Mouse (Mus musculus): ENCODE measurements at regions not wholly inside any gene's neighbourhood (a gene's known extent, or its start where the extent isn't known, plus 50 kb on each side); places are given as distances from the start of the nearest gene placed in this dataset.

GRCm38 (mm10) chr13:72803374-72803773, 174.8 kb downstream of the Irx2 start:
- DNase-seq (ENCODE audit: low spot score in 2 of 2): no peak

DNA sequence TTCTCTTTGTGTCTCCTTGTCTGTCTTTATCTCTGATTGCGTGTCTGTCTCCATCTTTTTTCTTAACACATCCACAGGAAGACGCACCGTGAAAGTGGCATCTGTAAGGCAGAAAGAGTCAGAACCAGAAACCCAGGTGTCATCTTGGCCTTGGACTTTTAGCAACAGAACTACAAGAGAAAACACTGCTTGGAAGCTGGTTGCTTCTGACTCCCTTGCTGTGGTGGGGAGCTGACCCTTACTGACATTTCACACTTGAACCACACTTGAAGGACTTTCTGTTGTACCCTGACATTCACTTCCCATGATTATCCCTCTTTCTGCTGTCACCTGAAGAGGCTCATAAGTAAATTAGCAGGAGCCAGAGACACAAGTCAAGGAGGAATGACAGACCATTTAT, 180.6 kb downstream of the Irx2 start:
- DNase-seq (ENCODE audit: low spot score in 2 of 2): no peak

DNA sequence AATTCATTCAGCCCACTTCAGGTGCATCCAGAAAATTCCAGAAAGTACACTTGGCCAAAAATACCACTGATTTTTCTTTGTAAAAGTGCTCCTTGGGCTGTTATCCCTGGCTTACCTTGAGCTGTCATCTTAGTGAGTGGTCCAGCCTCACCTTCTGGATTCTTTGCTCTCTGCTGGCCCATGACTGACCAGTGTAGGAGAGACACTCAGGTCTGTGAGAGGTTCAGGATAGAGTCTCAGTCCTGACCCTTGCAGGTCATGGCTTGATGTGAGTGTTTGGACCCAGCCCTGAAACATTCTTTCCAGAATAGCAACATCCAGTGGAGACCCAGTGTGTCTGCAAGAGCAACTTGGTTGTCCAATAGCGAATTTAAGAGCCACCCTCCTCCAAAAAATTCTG, 182.0 kb downstream of the Irx2 start:
- DNase-seq (ENCODE audit: low spot score in 2 of 2): no peak

GRCm38 (mm10) chr13:72814616-72815015, 186.0 kb downstream of the Irx2 start:
- no peak for DNase-seq (ENCODE audit: low spot score in 2 of 2)

- DNase-seq (ENCODE audit: low spot score in 2 of 2): no peak
These were observed 186.8 kb downstream of the Irx2 start for GRCm38 (mm10) chr13:72815236-72815932.

DNA sequence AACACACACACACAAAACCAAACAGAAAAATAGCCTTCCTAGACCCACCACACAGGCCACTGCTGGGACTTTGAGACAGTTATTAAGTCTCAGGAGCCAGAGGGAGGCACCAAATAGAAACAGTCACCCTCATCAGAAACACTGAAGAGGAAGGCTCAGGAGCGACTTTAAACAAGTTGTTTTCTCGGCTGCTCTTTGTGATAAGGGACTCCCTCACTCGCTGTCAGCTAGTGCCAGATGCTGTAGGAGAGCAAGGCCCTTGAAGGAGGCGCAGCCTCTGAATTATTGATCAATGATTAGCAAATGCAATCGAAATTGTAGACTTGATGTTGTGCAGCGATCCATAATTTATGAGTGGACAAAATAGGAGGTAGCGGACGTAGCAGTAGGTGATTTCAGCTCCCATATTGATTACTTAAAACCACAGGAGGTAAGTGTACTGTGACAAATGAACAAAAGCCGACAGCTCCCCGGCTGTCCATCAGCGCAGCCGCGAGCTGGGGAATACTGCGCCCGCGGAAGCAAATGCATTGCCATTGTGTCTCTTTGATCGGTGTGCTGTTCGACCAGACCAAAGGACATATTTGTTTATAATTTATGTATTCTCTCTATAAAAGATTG, 187.4 kb downstream of the Irx2 start:
- no peak for DNase-seq (ENCODE audit: low spot score in 2 of 2)

DNA sequence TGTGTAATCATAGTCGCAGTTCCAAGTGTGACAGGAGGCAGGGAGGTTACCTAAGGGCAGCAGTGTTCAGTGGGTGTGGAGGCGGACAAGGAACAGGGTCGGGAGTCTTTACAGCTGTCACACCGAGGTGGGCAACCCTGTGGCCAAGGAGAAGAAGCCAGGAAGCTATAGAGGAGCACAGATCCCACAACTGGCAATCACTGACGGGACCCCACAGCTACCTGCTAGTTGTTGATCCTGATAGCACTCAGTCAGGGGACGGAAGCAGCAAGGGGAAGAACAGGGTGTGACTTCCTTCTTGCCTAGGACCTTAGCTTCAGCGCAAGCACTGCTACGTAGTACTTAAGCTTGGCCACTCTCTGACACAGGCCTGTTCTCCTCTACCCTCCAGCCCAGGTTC, 188.2 kb downstream of the Irx2 start:
- no peak for DNase-seq (ENCODE audit: low spot score in 2 of 2)

GRCm38 (mm10) chr13:72817521-72817920, 188.9 kb downstream of the Irx2 start:
- DNase-seq (ENCODE audit: low spot score in 2 of 2): no peak

- no peak for DNase-seq (ENCODE audit: low spot score in 2 of 2)
These were observed 189.3 kb downstream of the Irx2 start for GRCm38 (mm10) chr13:72817930-72818329.

- DNase-seq (ENCODE audit: low spot score in 2 of 2): no peak
These were observed 198.0 kb downstream of the Irx2 start for GRCm38 (mm10) chr13:72826613-72827012.

DNA sequence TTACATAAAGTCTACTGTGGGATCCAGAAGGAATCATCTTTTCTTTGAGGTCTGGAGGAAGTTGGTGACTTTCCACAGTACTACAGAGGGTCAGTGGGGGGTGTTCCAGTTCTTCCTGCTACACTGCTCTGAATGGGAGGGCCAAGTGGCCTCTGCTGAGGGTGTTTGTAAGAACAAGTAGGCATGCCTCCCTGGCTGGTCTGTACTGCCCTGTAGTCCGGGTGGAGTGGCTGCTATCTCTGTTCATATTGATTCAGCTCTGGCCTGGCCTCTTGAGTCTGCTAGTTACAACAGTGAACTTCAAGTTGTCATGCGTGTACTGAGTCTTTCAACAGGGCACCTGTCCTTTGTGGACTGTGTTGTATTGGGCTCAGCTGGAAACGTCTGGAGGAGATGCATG, 200.7 kb downstream of the Irx2 start:
- DNase-seq (ENCODE audit: low spot score in 2 of 2): no peak

- no peak for DNase-seq (ENCODE audit: low spot score in 2 of 2)
These were observed 204.7 kb downstream of the Irx2 start for GRCm38 (mm10) chr13:72833326-72833725.

- DNase-seq (ENCODE audit: low spot score in 2 of 2): no peak
These were observed 208.4 kb downstream of the Irx2 start for GRCm38 (mm10) chr13:72837016-72837415.

GRCm38 (mm10) chr13:72848097-72848496, 219.5 kb downstream of the Irx2 start:
- no peak for DNase-seq (ENCODE audit: low spot score in 2 of 2)

- no peak for DNase-seq (ENCODE audit: low spot score in 2 of 2)
These were observed 221.2 kb downstream of the Irx2 start for GRCm38 (mm10) chr13:72849841-72850240.

- no peak for DNase-seq (ENCODE audit: low spot score in 2 of 2)
These were observed 224.3 kb downstream of the Irx2 start for GRCm38 (mm10) chr13:72852896-72853295.

GRCm38 (mm10) chr13:72875921-72876320, 247.3 kb downstream of the Irx2 start:
- no peak for DNase-seq (ENCODE audit: low spot score in 2 of 2)

GRCm38 (mm10) chr13:72894982-72895381, 266.4 kb downstream of the Irx2 start:
- no peak for DNase-seq (ENCODE audit: low spot score in 2 of 2)

GRCm38 (mm10) chr13:72902576-72902975, 274.0 kb downstream of the Irx2 start:
- no peak for DNase-seq (ENCODE audit: low spot score in 2 of 2)

GRCm38 (mm10) chr13:72918895-72919294, 290.3 kb downstream of the Irx2 start:
- no peak for DNase-seq (ENCODE audit: low spot score in 2 of 2)

DNA sequence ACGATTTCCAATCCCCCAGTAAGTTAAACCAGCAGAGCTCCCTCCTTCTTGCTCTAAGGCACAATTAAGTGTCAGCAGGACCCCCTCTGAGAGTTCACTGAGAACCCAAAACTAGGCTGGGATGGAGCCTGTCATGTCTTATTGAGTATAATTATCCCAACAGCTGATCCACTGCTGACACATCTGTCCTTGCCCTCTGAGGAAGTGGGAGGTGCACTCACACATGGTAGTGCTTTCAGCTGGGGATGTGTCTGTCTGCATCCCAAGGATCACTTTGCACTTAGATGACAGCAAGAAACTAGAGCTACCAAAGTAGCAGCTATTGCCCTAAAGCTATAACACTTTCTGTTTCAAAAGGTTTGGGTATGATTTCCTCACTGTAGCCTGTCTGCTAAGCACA, 291.7 kb downstream of the Irx2 start:
- no peak for DNase-seq (ENCODE audit: low spot score in 2 of 2)

GRCm38 (mm10) chr13:72924560-72925135, 296.0 kb downstream of the Irx2 start:
- DNase-seq (ENCODE audit: low spot score in 2 of 2): no peak

DNA sequence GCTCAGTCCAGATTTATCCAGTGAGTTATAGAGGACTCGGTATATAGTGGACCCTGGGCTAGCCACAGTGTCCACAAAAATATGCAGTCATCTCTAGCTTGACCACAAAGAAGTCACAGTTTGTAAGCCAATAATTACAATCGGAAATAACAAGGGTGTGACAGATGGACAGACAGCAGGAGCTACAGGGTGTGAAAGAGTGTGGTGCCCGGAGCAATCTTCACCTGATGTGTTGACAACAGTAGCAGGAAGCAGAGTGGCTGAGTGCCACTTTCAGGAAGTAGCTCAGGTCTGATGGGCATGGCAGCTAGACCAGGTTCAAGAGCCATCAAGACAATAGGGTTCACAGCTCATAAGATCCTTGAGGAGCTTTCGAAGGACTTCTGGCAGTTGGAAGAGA, 308.6 kb downstream of the Irx2 start:
- no peak for DNase-seq (ENCODE audit: low spot score in 2 of 2)

Data from spleen, postnatal 36 days (tissue).